In genomic region chr12:41052897-41053296, GRCm38 (mm10) we compare ENCODE assay signal across 25 mouse cellular contexts. TPM values are rescaled to one million over a fixed set of nuclear protein-coding genes. Genes with fewer than 3 reads are reported as not detected.
DNase-seq lines count a peak whose midpoint lies in the region; ATAC-seq and TF ChIP-seq lines count a peak whose summit lies in the region.
"Had no signal": no experiment of that assay in that cellular context is flagged by ENCODE, and none has a peak within 500 bp of the region (broad histone marks: within the 10 kb centered on the region; RNA-seq: fewer than 3 reads in every experiment).

No protein-coding gene starts in this region.

- H3K4me3 ChIP-seq in ES-Bruce4 (ENCODE audit: low read depth, low read length), result no peak overlapping the region
- H3K4me3 ChIP-seq in ES-E14 (ENCODE audit: insufficient read depth in 1 of 2, low read depth in 1 of 2, low read length in 2 of 2, poor library complexity in 1 of 2, severe bottlenecking in 1 of 2), result no peak overlapping the region
- H3K4me3 ChIP-seq in neural tube, embryonic 15.5 days (replicated peaks), result no peak overlapping the region
- H3K4me3 ChIP-seq: embryonic facial prominence, embryonic 13.5 days; embryonic facial prominence, embryonic 15.5 days; erythroblast, embryonic 14.5 days; forebrain, embryonic 10.5 days; forebrain, embryonic 12.5 days had no signal

- TF ChIP-seq CTCF in ES-Bruce4 (IDR thresholded peaks at IDR 0.05; ENCODE audit: low read depth, low read length), result no peak

- in situ Hi-C loops in ES-E14 (cut with MboI; ENCODE audit: low sequenced_read_pairs in 2 of 2, unreplicated experiment in 2 of 2), result no loop called here

- WGBS in neural tube, embryonic 15.5 days, result 83% methylated on average over 3 of the region's 3 CpGs

- no peak overlapping the region for H3K4me2 ChIP-seq in neural tube, embryonic 15.5 days
- H3K4me2 ChIP-seq: embryonic facial prominence, embryonic 13.5 days; embryonic facial prominence, embryonic 15.5 days; forebrain, embryonic 12.5 days had no signal

- H3K36me3 ChIP-seq in ES-Bruce4 (ENCODE audit: control insufficient read depth, insufficient read depth, low read length, poor library complexity, severe bottlenecking) (no peaks in the 10 kb centered on the region), ES-E14 (ENCODE audit: control insufficient read depth, insufficient read depth, low read length, poor library complexity, severe bottlenecking) (peaks cover 2% of the 10 kb centered on the region; the same call in 1 of the 2 replicates)
- no peaks in the 10 kb centered on the region for H3K36me3 ChIP-seq in neural tube, embryonic 15.5 days
- H3K36me3 ChIP-seq: embryonic facial prominence, embryonic 13.5 days; embryonic facial prominence, embryonic 15.5 days; forebrain, embryonic 10.5 days; forebrain, embryonic 12.5 days had no signal

- TF ChIP-seq EP300 in ES-Bruce4 (IDR thresholded peaks at IDR 0.05; ENCODE audit: insufficient read depth, low read depth, low read length), result peak; percentile 77

- H3K4me1 ChIP-seq in ES-Bruce4 (ENCODE audit: control insufficient read depth, insufficient read depth, low read length) (peaks cover 10% of the 10 kb centered on the region), ES-E14 (ENCODE audit: control insufficient read depth in 2 of 2, insufficient read depth in 2 of 2, low read length in 2 of 2, poor library complexity in 1 of 2) (peaks cover 2 to 9% of the 10 kb centered on the region in 2 experiments; a peak in 3 of 4 replicates)
- H3K4me1 ChIP-seq in neural tube, embryonic 15.5 days, result no peaks in the 10 kb centered on the region
- H3K4me1 ChIP-seq: embryonic facial prominence, embryonic 13.5 days; embryonic facial prominence, embryonic 15.5 days; forebrain, embryonic 10.5 days; forebrain, embryonic 12.5 days had no signal

- no peaks in the 10 kb centered on the region for H3K27me3 ChIP-seq in ES-Bruce4 (ENCODE audit: control insufficient read depth, insufficient read depth, low read length, poor library complexity, severe bottlenecking)
- H3K27me3 ChIP-seq in neural tube, embryonic 15.5 days (replicated peaks), result no peaks in the 10 kb centered on the region
- H3K27me3 ChIP-seq: CH12.LX; embryonic facial prominence, embryonic 13.5 days; embryonic facial prominence, embryonic 15.5 days; forebrain, embryonic 12.5 days had no signal

- ATAC-seq in neural tube, embryonic 15.5 days (ENCODE audit: low FRiP score), result no peak
- ATAC-seq: activated CD4-positive, CD25-positive, alpha-beta regulatory T cell, adult 4 months; CD4-positive, CD25-positive, alpha-beta regulatory T cell, adult 4 months; forebrain, embryonic 14.5 days; forebrain, embryonic 16.5 days had no signal

- H3K9ac ChIP-seq in ES-Bruce4 (ENCODE audit: low read depth, poor library complexity, severe bottlenecking), result no peak overlapping the region
- H3K9ac ChIP-seq in ES-E14 (ENCODE audit: insufficient read depth, low read depth, low read length, poor library complexity, severe bottlenecking), result no peak overlapping the region
- no peak overlapping the region for H3K9ac ChIP-seq in neural tube, embryonic 15.5 days (replicated peaks)
- H3K9ac ChIP-seq: embryonic facial prominence, embryonic 13.5 days; embryonic facial prominence, embryonic 15.5 days; forebrain, embryonic 12.5 days had no signal

- TF ChIP-seq POLR2A in ES-Bruce4 (IDR thresholded peaks at IDR 0.05; ENCODE audit: insufficient read depth, low read length), result no peak

- H3K9me3 ChIP-seq in ES-Bruce4 (replicated peaks; ENCODE audit: control insufficient read depth, insufficient read depth, low read length, poor library complexity, severe bottlenecking), result no peaks in the 10 kb centered on the region
- no peaks in the 10 kb centered on the region for H3K9me3 ChIP-seq in ES-E14 (ENCODE audit: control insufficient read depth, insufficient read depth, low read depth, low read length)
- no peaks in the 10 kb centered on the region for H3K9me3 ChIP-seq in neural tube, embryonic 15.5 days (replicated peaks)
- H3K9me3 ChIP-seq: embryonic facial prominence, embryonic 13.5 days; embryonic facial prominence, embryonic 15.5 days; forebrain, embryonic 10.5 days; forebrain, embryonic 12.5 days had no signal

- DNase-seq in ES-E14 (ENCODE audit: low read depth, low spot score) (peak; percentile 55), WW6 (ENCODE audit: low read depth, low spot score) (peak; percentile 26)
- DNase-seq in lung, adult 18-20 months, result no peak
- DNase-seq in spleen, adult 12 weeks (ENCODE audit: low spot score), result no peak
- DNase-seq: adrenal gland, adult 8-10 months; adrenal gland, postnatal 25 days; B cell, adult 2 months; cerebellum, adult 11 months; cerebellum, adult 18-20 months; cerebellum, adult 8-10 months; cerebellum, adult 9-11 months; cerebellum, postnatal 25 days; embryo, embryonic 11 days had no signal

- H3K27ac ChIP-seq in ES-Bruce4 (ENCODE audit: insufficient read depth, low read length) (peak overlapping the region; percentile 86), ES-E14 (ENCODE audit: insufficient read depth, low read depth, low read length, poor library complexity, severe bottlenecking) (no peak overlapping the region)
- H3K27ac ChIP-seq in neural tube, embryonic 15.5 days (replicated peaks), result no peak overlapping the region
- H3K27ac ChIP-seq: embryonic facial prominence, embryonic 13.5 days; embryonic facial prominence, embryonic 15.5 days; forebrain, embryonic 10.5 days; forebrain, embryonic 12.5 days had no signal

TF ChIP-seq in ES-E14, 5 proteins besides CTCF, POLR2A, EP300 and RAD21:
- TF ChIP-seq ZC3H11A (IDR thresholded peaks at IDR 0.05; ENCODE audit: borderline replicate concordance, low read depth, low read length) (no peak), ZNF384 (IDR thresholded peaks at IDR 0.05; ENCODE audit: low read depth, low read length) (no peak), HCFC1 (IDR thresholded peaks at IDR 0.05; ENCODE audit: borderline replicate concordance, insufficient read depth, low read length) (no peak), CHD2 (IDR thresholded peaks at IDR 0.05; ENCODE audit: low read depth, low read length) (no peak), MAFK (IDR thresholded peaks at IDR 0.05; ENCODE audit: insufficient read depth, low read depth, low read length) (no peak)

RNA-seq across cellular contexts. Expression of gene Immp2l, which starts 29.0 kb away (rescaled TPM):
- 7.3 and 15.5 TPM in 2 replicates for polyA plus RNA-seq in ES-Bruce4 (2011; ENCODE audit: insufficient read depth, insufficient read length, low read depth, missing spikeins)
- 11.4 and 24.1 TPM in 2 replicates for total RNA-seq in ES-E14 (2012; rRNA removed)
- polyA plus RNA-seq in neural tube, embryonic 15.5 days (2015; fragmentation: Nextera tagmentation; extraction: Ambion mirVana), result 5.8 and 9.5 TPM in 2 replicates

Comparison
In these comparisons a context has a peak if more than half of its experiments do, and no peak if none do; other contexts are left out.
1. DNase-seq: peak in ES-E14 (single experiment) and WW6 (single experiment); none in lung, adult 18-20 months (0 of 2) and spleen, adult 12 weeks (single experiment).